Mouse (Mus musculus) G1E (cell line): ENCODE results near the gene Doxl2.

Experiments
- GATA1 ChIP-seq: IDR thresholded peaks from 2 replicates; pipeline ENCODE4 v1.6.1; 2012; ENCODE audit warnings: borderline replicate concordance, low read length, inconsistent platforms, mixed read lengths
- POLR2AphosphoS5 ChIP-seq: IDR thresholded peaks from 2 replicates; pipeline ENCODE4 v1.6.1; 2012; ENCODE audit warnings: low read depth, low read length, inconsistent platforms; ENCODE audit not compliant: insufficient replicate concordance

GRCm38 (mm10) chr6:48991991-48992390 lies 17.2 kb downstream of the Doxl2 start:
- TF ChIP-seq GATA1 = no peak
- TF ChIP-seq POLR2AphosphoS5 = no peak
